Mouse (Mus musculus): ENCODE measurements at regions not wholly inside any gene's neighbourhood (a gene's known extent, or its start where the extent isn't known, plus 50 kb on each side); places are given as distances from the start of the nearest gene placed in this dataset.
"Not testable (repeated sequence)": the region's sequence is repeated elsewhere in the genome, so short reads cannot be mapped to it uniquely, and the experiment has no call there.

DNA sequence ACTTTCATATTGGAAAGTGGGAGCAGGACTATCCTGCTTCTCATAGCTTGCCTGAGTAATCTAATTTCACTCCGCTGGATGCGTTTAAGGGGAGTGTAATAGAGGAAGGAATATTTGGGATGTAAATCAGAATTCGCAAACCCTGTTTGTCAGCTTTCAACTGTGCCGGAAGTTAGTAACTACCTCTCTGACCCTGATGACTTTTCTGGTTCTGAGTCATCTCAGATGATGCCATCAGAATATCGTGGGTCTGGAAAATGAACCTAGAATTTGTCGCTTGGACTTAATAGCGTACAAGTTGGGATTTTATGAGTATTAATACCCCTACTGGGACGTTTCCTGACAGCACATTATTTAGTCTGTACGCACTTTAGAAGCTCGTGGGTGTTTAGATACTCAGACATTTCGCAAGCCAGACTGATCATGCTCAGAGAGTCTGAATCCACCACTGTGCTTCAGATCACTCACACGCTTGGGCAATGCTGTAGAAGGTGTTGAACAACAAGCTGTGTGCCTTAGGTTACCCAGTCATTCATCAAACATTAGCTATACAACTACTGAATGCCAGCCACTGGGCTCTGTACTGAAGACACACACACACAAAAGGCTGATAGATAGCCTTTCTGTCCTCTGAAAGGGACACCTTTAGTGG lies 131.1 kb downstream of the Phlda1 start:
- DNase-seq (ENCODE audit: low spot score), result no peak

DNA sequence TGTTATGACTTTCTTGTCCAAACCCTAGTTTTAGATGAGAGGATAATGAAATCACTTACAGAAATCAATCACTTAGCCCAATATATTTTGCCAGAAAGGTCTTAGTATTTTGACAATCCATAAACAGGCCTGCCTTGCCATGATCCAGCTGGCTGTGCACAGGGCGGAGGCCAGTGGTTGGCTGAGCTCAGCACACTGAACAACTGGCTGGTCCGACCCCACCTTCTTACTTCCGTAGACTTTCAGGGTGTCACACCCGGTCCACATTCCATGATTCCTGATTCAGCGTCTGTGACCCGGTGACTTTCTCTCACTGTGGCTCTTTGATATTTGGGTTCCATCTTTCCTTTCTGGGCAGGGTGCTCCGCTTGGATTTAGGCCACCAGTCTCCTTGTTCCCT lies 133.8 kb downstream of the Phlda1 start:
- DNase-seq (ENCODE audit: low spot score), result no peak

DNA sequence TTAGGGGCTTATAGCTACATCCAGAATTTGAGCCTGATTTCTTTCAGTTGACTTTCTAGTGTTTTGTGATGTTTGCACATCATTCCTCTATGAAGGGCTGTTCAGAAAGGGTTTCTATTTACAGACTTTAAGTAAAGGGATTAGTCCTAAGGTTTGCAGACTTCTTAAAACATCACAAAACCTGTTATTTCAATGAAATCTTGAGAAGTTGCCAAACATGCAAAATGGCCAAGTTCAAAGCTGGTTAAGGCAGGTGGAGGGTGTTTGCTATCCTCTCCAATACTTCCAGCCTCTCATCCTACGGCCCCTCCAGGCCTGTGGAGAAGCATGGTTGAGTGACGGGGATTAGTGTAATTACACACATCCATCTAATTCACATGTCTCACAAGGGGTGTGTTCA lies 136.6 kb downstream of the Phlda1 start:
- no peak for DNase-seq (ENCODE audit: low spot score)

DNA sequence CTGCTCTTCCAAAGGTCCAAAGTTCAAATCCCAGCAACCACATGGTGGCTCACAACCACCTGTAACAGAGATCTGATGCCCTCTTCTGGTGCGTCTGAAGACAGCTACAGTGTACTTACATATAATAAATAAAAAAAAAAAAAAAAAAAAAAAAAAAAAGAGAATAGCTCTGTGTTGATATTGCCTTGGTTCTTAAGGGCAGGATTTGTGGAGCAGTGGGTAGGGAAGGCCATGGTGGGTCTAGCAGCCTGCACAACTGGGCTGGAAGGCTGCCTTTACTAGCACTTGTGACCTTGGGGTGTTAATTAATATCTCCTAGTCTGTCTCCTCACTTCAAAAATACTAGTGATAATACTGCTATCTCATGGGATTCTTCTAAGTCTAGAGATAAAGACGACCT lies 147.7 kb downstream of the Phlda1 start:
- not testable (repeated sequence) for DNase-seq (ENCODE audit: low spot score)

DNA sequence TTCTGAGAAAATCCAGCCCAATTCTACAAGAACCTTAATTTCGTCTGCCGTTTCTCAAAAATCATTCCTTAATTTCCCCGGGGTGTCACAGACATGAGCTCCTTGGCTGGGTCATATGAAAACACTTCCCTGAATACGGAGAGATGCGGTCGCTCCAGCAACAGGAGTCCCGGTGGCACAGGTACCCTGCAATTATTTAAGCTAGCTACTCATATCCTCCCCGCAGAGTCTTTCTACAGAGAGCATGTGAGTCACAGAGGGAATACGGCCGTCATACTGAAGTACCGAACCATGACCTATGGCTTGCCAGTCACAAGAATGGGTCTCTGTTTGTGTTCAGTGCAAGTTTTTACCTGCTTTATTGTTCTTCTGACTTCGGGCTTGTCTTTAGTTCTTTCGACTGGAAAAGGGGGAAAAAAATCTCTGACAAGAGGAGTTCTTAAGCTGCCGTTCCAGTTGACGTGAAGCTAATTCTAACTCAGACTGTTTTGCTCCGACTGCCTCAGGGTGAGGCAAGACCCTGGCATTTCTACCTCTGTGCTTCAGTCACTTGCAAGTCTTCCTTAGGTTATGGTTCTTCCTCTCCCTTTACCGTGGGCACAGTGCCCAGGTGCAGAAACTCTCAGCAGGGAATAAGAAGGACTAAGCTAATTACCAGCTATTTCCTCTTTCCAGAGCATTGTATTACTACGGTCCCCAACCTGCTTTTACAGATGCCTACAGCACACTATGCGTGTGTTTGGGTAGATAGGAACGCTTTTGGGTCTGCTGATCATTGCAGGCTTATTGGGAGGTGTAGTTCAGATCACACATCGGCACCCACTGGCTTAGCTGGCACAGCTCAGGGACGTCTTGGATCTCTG lies 148.5 kb downstream of the Phlda1 start:
- no peak for DNase-seq (ENCODE audit: low spot score)

DNA sequence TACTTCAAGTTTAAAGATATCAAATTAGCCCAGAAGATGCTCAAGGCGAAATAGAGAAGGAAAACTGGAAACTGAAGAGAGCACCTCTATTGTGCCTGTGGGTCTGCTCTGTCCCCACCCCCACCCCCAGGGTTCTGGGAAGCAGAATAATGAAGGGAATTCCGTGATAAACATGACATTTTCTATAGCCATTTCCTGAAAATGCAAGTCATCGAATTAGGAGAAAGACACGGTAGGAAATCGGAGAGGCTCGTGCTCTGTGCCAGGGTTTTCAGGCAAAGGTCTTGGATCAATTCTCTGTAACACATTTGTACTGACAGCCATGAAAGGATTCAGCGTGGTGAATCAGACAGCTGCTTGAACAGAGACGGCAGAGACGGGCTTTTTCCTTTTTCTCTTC lies 152.7 kb downstream of the Phlda1 start:
- DNase-seq (ENCODE audit: low spot score), result no peak

DNA sequence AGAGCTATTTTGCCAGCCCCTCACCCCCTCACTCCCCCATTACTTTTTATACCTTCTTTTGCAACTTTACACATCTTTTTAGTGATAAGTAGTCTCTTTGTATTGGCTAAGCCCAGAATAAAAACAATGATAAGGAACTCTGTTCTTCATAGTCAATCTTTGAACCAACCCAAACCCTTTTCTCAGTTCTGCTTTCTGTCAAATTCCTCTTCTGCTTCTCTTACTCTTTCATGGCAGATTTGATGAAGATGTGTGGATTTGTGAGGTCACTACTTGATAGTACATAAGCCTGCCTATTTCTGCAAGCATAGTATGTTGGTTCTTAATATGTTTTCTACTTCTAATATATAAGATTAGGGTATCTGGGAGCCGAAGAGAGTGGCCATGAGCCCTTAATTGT lies 156.6 kb downstream of the Phlda1 start:
- DNase-seq (ENCODE audit: low spot score), result no peak

DNA sequence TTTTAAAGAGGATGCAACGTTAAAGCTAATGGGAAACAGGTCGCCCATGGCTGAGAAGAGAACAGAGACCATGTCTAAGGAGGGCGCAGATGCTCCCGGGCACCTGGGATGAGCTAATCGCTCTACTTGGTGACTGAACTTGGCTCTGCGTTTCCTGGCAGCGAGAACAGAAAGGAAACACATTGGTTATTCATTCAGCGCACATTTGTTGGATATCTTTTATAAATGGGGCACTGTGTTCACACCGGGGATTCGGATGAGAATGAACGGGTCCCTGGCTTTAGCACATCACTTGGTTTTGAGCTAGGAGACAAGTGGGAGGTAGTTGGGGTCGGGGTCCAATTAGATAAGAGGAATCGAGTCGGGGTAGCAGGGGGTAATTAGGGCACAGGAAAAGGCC lies 159.7 kb downstream of the Phlda1 start:
- DNase-seq (ENCODE audit: low spot score), result no peak

DNA sequence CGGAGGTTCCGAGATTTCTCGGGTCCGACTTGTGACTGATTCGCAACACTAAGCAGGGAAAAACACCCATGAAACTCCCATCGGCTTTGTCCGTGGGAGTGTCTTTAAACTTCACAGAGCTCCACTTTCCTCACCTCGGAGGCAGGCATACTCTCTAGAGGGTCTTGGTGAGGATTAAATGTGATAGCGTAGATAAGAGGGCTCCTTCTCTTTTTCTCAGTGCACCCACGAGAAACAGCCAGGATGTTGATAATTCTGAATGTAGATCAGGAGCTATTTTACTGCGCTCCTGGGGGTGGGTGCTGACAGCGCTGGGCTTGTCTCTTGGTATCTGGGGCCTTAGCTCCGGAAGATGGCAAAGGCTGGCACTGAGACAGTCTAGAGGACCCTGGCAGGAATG lies 160.9 kb downstream of the Phlda1 start:
- no peak for DNase-seq (ENCODE audit: low spot score)

DNA sequence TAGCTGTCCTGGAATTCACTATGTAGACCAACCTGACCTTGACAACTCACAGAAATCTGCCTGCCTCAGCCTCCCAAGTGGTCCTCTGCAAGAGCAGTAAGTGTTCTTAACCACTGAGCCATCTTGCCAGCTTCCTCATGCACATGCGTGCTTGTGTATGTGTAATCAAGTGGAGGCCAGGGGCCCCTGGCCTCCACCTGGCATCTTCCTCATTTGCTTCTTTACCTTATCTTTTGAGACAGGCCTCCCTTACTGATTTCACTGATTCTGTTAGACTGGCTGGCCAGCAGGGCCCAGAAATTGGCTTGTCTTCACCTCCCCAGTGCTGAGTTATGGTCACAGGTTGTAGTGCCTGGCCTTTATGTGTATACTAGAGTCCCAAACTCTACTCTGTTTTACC lies 162.6 kb downstream of the Phlda1 start:
- no peak for DNase-seq (ENCODE audit: low spot score)

DNA sequence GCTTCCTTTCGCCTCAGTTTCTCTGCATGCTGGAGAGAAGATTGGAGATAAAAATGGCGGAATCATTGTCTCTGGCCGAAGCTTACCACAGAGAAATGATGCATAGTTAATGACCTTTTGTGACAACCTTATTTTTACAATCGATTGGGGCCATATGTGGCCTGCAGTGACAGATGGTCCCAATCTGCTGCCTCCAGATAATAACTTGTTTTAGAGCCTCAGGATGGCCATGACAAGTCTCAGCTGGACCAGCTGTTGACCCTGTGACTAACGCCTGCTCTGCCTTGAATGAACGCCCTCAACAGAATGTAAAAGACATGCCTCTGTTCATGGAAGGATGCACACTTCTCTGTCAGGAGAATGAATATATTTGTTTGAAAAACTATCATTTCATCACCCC lies 163.6 kb downstream of the Phlda1 start:
- no peak for DNase-seq (ENCODE audit: low spot score)

DNA sequence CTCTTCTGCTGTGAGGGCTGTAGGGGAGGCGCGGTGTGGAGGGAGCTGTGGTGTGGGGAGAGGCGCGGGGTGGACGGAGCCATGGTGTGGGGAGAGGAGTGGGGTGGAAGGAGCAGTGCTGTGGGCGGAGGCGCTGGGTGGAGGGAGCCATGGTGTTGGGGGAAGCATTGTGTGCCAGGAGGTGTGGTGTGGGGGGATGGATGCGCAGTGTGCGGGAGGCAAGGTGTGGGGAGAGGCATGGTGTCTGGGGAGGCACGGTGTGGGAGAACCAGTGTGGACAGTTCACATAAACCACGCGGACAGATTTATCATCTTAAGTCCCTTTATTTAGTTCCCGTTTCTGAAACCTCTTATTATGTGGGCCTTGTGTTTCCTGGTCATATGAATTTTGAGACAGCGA lies 164.6 kb downstream of the Phlda1 start:
- DNase-seq (ENCODE audit: low spot score), result no peak

DNA sequence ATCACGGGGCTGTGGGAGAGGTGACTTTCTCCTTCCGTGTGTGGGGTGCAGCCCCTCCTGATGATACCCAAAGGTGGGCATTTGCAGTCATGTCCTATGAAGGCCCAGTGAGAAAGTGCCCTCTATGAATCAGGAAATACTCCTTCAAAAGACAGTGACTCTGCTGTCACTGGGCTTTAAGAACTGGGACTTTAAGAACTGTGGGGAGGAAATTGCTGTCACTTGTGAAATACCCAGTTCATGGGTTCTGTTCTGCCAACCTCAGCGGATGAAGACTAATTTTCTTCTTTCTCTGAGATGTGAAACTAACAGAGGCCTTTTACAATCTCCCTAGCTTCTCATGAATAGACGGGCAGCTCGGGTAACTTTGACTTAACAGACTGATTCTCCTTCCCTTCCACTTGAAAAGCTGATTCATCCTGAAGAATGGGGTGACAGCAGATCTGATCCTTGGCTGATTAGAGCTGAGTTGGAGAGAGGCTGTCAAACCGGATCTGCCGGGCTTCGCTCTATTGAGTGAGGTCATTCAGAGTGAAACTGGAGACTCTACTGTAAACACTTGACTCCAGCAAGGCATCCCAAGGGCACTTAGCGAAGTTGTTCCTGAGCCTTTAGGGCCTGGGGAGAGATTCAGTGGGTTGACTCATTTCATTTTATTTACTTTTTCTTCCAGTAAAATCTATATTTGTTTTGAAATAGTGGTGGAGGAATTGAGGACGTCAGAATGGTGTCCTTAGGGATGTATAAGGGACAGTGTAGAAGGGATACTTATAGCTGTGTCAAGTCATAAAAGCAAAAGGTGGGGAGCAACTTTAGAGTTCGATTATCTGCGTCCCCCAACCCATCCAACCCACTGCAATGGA lies 166.6 kb downstream of the Phlda1 start:
- no peak for DNase-seq (ENCODE audit: low spot score)

DNA sequence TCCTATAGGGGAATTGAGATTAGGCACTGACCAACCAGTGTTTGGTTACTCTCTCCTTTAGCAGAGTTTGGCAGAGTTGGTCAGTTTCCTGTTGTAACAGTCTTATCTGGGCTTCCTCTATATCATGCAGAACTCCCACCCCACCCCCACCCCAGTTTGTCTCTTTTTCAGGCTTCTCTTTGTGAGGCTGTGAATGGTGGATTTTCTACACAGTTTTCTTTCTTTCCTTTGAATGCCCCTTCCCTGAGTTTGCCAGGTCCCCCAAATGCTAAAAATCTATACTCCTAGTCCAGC lies 167.2 kb downstream of the Phlda1 start:
- DNase-seq (ENCODE audit: low spot score), result no peak

DNA sequence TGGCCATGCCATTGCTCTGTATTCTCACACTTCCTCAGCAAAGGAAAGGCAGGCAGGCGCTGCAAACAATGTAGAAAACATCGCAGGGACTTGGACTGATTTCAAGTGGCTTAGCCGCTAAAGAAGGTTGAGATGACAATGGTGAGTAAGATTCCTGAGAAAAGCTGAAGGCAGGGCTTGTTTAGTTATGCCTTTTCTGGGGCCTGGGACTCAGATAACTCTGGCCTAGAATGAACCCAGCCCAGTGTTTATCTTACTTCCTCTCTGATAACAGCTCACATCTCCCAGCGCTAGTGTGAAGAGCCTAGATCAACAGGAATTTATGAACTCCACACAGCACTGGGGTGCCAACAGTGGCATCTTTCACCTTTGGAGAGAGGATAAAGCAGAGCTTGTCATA lies 170.2 kb downstream of the Phlda1 start:
- DNase-seq (ENCODE audit: low spot score), result no peak

DNA sequence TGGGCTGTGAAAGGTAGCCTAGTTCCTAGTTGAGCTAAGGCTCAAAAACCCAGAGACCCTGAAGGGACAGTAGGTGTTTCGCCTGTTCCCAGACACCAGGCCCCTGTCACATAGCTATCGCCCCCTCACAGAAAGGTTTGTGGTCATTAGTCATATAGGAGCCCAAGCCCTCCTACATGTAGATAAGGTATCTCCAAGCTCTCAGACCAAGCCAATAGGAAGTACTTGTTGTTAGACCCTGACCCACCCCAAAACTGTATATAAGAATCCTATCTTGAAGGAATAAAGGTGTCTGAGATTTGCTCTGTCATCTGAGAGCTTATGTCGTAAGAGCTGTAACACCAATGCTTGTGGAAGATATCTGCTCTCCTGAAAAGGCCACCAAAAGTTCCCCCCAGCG lies 174.8 kb downstream of the Phlda1 start:
- no peak for DNase-seq (ENCODE audit: low spot score)

DNA sequence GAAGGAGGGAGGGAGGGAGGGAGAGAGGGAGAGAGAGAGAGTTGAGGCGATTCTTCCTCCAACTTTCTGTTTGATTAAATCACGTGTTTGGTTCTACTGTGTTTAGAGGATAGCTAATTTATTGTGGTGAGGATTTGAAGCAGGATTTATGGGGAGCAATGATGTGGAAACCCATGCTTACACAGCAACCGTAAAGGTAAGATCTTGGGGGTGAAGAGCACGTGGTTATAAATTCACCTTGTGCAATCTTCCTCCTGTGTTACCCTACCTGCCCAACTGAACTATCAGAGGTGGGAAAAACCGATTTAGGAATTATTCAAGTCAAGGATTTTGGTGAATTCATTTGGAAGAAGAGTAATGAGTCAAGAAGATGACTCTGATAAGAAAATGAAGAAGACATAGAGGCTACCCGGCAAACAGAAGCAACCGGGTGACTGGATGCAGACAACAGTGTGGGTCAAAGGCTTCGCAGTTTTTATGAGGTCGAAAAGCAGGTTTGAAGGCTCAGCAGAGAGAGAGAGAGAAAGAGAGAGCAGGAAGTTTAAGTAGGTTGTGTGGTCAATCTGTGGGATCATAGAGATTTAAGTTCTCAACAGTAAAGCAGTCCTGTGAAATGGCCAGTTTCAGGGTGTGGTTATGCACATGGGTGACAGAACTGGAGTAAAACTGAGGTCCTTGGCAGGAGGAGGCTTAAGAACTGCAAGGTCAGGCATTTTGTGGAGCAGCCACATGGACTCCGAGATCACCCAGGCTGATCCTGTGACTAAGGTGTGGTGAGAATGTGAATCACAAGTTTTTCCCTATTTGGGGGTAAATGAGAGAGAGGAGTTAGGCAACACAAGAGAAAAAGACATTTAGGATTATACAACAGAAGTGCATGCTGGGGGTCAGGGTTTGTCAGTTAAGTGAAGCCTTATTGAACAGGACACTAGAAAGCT lies 178.6 kb downstream of the Phlda1 start:
- no peak for DNase-seq (ENCODE audit: low spot score)

DNA sequence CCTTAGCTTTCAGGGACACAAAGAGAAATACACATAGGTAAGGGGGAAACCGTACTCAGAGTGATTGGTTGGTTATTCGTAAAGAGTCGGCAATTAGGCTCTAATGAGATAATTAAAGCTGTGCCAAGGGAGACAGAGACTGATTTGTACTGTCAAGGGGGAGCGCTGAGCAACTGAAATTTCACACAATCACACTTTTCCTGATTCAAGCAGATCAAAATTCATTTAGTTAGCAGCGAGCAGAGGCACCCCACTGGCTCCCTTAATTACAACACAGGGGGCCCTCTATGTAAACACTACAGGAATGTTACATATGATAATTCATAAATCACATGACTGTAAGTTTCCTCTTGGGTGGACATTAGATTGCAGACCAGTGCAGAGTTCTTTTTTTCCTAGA lies 180.5 kb downstream of the Phlda1 start:
- DNase-seq (ENCODE audit: low spot score), result no peak

DNA sequence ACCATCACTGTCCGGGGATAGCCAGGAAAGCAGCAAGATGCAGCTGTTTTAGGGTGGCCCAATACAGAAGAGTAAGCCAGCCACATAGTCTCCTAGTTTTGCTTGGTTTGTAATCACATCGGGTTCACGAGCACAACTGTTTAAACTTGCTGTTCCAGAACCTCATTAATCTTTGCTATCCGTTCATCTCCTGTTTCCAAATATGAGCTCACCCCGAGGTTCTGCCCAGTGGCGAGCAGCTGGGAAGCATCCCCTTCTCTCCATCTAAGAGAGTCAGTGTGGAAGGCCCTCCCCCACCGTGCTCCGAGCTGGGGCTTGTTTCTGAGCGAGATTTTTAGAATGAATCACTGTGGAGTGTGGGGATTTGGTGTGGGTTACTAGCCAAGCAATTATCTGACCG lies 183.5 kb downstream of the Phlda1 start:
- no peak for DNase-seq (ENCODE audit: low spot score)

DNA sequence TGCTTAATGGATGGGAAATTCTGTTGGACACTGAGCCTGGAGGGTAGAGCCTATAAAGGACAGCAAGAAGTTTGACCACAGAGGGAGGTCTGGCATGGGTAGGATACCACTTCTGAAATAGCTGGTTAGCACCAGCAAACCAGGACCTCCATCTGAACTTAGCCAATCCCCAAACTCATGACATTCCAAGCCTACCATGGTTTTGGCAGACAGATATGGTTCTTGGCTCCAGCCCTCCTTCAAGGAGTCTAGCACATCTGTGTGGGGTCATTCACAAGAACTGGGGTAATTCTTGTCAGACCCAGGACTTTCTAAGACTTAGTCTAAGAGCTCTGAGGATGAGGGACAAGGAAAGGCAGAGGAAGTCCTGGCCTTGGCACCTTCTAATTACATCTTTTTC lies 187.7 kb downstream of the Phlda1 start:
- DNase-seq (ENCODE audit: low spot score), result no peak

DNA sequence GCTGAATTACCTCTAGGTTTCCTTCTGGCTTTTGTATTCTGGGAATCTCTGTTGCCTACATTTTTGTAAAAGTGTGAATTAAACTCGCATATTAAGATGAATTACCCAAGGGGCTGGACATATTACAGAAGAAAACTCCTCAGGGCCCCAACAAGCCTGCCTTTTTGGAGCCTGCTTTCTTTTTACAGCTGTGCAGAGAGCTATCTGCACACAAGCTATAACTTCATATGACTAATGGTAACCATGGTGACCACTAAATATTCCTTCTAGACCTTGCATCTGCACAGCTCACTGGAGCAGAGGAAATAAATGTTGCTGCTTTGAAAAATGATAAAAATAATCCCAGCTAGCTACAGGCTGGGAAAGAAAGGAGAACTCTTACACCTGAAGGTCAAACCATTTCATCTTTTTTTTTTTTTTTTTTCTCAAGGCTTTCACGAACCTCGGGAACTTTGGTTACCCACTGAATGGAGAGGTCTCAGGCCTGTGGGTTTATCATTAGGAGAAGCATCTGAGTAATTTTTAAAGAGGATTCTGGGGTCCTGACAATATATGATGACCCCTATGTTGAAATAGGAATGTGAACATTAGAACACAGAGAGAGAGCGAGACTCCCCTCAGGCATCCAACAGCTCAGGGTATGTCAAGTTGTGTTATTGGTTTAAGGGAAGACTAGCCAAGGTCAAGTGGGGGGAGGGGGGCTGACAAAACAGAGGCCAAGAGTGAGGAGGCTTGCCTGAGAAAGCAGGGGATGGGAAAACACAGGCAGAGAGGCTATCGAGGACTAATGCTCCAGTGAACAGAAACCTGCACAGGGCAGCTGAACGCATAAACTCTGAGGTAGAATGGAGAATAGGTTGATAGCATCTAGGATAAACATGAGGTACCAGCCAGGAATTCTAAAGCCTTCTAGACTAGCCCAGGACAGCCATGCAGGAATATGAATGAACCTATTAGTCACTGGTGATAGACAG lies 188.4 kb downstream of the Phlda1 start:
- DNase-seq (ENCODE audit: low spot score), result no peak

Measured in layer of hippocampus, adult 9-10 months (tissue).